Mouse (Mus musculus) splenic B cell, adult 2 months (primary cell): ENCODE measurements around the gene Slc26a9.

Experiments
- DNase-seq: peaks from one replicate; pipeline ENCODE4 v3.0.0-alpha.2; 2011; ENCODE audit warnings: low read depth, low spot score
- H3K27me3 ChIP-seq: 2 replicates; pipeline ENCODE4 v1.6.1; 2012; ENCODE audit warnings: mild to moderate bottlenecking, low read length, moderate library complexity, mixed read lengths; ENCODE audit not compliant: control insufficient read depth, poor library complexity, insufficient read depth, severe bottlenecking
- H3K36me3 ChIP-seq: 2 replicates; pipeline ENCODE4 v1.6.1; 2012; ENCODE audit warnings: mild to moderate bottlenecking, low read length, moderate library complexity, mixed read lengths; ENCODE audit not compliant: control insufficient read depth, poor library complexity, insufficient read depth, severe bottlenecking

The Slc26a9 gene

DNA sequence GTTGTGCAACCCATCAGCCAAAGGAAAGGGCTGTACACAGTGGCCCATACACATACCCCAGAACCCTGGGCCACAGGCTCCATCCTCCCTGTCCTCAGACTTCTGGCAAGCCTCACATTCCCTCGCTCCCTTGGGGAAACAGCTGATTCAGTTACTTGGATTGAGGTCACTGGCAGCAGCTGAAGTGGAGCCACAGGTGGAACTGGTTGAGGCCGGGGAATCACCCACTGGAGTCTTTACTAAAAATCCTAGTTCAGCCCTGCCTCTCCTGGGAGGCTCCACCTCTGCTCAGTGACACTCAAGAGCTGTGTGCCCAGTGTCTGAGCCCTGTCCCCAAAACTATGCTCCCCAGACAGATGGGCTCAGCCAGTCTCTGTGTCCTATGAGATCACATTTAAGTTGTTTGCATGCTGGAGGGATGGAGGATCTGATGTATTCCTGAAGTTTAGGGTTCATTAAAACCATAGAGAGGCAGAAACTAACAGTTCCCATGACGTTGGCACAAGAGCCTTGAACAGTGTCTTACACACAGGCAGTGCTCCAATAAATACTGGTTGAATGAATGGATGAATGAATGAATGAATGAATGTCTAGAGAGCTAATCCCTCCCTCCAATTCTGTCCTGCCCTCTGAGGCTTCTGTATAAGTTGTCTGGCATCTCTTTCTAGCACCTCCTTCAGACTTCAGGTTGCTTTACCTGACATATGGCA lies 7.5 kb downstream of the Slc26a9 start:
- no peaks in the 10 kb centered on the region for H3K36me3 ChIP-seq
- no peak for DNase-seq
- no peaks in the 10 kb centered on the region; the same call in 1 of the 2 replicates for H3K27me3 ChIP-seq

DNA sequence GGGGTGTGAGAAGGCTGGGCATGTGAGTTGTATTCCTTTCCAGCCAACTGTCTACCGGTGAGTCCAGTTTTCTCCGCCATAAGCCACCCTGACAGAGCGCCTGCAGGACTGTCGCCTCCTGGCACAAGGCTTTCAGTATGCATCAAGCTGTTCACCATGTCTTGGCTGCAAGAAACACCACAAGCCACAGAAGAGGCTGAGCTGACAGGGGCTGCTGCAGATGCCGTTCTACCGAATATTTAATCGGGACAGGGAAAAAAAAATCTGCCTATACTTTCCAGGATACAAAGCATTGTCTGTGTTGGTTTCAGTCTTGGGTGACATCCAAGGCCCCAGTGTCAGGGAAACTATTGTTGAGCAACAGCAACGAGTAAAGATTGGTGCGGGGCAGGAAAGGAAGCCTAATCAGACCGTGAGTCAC lies 8.1 kb downstream of the Slc26a9 start:
- Histone ChIP-seq H3K27me3 (no peaks in the 10 kb centered on the region; the same call in 1 of the 2 replicates), H3K36me3 (no peaks in the 10 kb centered on the region)
- no peak for DNase-seq

DNA sequence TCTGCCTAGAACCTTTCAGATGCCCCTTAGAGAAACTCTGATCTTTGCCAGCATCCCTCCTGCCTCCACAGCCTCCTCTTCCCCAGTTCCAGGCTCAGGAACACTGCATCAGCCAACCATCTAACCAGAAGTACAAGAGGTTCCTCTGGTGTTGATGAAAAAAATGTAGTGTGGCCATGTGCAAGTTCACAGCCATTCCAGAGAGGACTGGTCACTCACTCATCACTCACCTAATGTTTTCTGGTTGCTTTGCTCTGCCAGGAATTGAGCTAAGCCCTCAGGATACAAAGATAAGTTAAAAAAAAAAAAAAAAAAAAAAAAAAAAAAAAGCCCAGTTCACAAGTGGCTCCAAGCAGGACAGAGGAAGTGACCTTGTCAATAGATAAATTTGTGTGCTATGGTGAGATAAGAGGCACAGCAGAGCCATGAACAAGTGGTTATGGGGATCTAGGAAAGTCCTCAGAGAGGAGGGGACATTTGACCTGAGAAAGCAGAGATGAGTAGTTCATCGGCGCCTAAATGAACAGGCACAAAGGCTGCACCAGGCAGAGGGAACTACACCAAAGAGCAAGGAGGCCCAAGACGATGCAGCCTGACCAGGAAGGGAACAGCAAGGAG lies 10.5 kb downstream of the Slc26a9 start:
- DNase-seq, result no peak
- Histone ChIP-seq H3K27me3 (no peaks in the 10 kb centered on the region), H3K36me3 (no peaks in the 10 kb centered on the region)

DNA sequence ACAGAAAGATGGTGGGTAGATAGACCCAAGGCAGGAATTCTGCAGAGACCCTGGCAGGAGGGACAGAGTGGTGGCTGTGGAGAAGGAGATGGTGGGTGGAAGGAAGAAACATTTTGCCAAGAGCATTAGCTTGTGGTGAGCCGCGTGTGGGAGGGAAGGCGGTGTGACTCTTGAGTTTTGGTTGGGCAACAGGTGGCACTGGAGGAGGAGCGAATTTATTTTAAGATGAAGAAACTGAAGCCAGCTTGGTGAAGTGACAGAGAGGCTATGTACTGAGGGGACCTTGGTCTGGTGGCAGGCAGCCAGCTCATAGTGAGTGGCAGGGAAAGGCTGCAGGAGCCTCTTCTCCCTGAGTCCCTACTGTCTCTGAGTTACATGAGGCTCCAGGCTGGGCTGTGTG lies 11.1 kb downstream of the Slc26a9 start:
- H3K36me3 ChIP-seq, result no peaks in the 10 kb centered on the region
- no peak for DNase-seq

DNA sequence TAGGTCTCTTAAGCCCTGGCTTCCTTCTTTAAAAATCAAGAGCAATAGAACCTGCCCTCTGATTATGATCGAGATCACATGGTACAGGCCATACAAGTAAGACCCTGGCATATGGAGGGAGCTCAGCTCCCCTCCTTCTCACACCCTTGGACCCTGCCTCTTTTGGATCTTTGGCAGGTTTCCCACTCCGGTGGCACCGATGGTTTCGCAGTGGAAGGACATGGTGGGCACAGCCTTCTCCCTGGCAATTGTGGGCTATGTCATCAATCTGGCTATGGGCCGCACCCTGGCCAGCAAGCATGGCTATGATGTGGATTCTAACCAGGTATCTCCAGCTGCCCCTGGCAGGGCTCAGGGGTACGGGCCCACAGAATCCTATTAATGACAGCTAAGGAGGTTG lies 13.4 kb downstream of the Slc26a9 start:
- no peak for DNase-seq
- H3K36me3 ChIP-seq, result no peaks in the 10 kb centered on the region
- H3K27me3 ChIP-seq, result no peaks in the 10 kb centered on the region

More for the DNA sequence above, 11.1 kb downstream of the Slc26a9 start:
- no peaks in the 10 kb centered on the region for H3K27me3 ChIP-seq

DNA sequence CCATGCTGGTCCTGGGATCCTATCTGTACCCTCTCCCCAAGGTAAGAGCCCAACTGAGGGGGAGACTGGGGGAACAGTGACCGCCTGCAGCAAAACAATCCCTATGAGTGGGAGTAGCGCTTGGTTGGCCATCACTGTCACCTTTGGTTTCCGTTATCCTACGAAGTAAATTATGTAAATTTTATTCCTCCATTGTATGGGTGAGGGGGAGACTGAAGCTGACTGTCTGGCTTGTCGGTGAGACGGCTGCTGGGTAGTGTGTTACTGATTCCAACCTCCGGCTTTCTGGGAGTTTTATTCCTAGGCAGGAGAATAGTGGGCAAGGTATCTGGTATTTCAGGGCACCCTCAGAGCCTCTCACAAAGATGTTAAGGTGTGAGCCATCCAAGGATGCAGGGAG lies 15.0 kb downstream of the Slc26a9 start:
- DNase-seq, result no peak
- H3K27me3 ChIP-seq, result no peaks in the 10 kb centered on the region

DNA sequence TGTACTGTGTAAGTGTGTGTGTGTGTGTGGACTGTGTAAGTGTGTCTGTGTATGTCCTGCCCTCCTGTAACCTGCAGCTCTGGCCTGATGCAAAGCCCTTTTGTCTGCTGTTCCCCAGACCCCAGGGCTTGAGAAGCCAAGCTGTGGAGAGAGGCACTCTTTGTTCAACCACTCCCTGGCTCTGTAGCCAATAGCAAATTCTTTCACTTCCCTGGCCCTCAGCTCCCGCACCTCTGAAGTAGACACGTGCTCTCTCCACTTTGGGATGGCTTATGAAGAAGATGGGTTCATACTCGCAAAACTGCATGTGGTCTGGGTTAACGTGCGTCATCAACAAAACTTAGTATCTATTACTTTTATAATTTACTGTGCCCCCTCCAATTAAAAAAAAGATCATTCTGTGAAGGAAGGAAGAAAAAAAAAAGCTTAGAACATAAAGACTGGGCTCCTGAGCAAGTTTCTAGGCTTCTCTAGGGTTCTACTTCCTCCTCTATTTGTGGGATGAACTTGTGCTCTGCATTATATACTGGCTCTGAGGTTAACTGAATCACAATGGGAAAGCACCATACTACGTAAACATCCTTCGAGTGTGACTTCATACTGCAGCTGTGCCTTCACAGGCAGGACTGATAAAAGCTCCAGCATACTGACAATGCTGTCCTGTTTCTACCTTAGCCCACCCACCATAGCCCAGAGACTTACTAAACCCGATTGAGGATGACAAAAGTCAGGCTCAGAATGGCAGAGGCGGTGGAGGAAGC lies 16.0 kb downstream of the Slc26a9 start:
- Histone ChIP-seq H3K27me3 (no peaks in the 10 kb centered on the region), H3K36me3 (no peaks in the 10 kb centered on the region)
- DNase-seq, result peak; percentile 17

More for the DNA sequence above, 15.0 kb downstream of the Slc26a9 start:
- no peaks in the 10 kb centered on the region for H3K36me3 ChIP-seq

DNA sequence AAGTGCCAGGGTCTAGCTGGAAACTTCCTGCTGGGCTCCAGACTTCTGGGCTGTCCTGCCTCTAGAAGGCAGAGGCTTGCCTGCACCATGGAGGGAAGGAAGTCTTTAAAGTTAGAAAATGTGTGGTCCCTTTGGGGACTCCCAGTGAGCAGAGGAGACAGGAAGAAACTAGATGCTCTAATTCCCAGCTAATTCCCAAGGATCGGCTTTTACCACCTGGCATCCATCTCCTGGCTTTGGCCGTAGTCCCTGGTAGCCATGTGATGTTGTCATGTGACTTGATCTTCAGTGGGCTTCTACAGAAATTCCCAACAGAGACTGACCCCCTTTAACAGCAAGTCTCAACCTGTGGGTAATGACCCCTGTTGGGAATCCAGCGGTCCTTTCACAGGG lies 16.6 kb downstream of the Slc26a9 start:
- DNase-seq, result no peak
- Histone ChIP-seq H3K36me3 (no peaks in the 10 kb centered on the region), H3K27me3 (no peaks in the 10 kb centered on the region)

DNA sequence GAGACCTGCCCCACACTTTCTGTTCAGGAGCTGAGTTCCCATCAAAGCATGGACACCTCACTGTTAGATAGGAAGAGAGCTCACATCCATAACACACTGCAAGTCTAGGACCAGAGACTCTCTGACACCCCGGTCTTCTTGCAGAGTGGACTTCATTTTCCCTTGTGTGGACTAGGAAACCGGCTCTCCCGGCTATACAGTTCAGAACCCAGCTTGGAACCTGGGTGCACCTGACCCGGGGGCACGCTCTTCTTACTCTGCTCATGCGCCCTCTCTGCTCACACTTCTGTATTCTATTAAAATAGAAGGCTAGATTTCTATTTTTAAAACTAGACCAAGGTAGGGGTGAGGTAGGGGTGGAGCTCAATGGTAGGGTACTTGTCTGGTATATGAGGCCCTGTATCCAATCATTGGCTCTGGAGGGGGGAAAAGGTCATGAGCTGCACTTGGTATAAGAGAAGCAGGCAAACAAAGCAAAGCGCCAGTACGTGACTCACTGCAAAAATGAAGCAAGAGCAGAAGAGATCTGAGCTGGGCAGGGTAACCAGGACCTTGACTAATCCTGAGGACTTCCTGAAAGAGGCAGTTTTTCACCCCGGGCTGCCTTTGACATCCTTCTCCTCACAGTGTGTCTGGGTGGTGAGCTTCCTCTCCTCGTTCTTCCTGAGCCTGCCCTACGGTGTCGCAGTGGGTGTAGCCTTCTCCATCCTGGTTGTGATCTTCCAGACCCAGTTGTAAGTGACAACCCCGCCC lies 17.4 kb downstream of the Slc26a9 start:
- no peak for DNase-seq
- no peaks in the 10 kb centered on the region for H3K27me3 ChIP-seq

DNA sequence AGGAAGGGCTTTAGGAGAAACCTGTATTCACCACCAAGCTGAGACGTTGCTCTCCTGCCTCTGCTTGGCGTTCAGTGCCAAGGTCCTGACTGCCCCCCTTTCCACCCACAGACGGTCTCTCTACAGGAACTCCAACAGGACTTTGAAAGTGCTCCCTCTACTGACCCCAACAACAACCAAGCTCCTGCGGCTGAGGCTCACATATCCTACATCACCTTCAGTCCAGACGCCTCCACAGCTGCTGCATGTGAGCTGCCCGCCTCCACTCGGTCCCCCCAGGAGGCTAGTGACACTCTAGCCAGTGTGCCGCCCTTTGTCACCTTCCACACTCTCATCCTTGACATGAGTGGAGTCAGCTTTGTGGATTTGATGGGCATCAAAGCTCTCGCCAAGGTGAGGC lies 19.9 kb downstream of the Slc26a9 start:
- DNase-seq, result peak; percentile 9
- no peaks in the 10 kb centered on the region for H3K27me3 ChIP-seq
- H3K36me3 ChIP-seq, result no peaks in the 10 kb centered on the region

More for the DNA sequence above, 17.4 kb downstream of the Slc26a9 start:
- no peaks in the 10 kb centered on the region for H3K36me3 ChIP-seq

DNA sequence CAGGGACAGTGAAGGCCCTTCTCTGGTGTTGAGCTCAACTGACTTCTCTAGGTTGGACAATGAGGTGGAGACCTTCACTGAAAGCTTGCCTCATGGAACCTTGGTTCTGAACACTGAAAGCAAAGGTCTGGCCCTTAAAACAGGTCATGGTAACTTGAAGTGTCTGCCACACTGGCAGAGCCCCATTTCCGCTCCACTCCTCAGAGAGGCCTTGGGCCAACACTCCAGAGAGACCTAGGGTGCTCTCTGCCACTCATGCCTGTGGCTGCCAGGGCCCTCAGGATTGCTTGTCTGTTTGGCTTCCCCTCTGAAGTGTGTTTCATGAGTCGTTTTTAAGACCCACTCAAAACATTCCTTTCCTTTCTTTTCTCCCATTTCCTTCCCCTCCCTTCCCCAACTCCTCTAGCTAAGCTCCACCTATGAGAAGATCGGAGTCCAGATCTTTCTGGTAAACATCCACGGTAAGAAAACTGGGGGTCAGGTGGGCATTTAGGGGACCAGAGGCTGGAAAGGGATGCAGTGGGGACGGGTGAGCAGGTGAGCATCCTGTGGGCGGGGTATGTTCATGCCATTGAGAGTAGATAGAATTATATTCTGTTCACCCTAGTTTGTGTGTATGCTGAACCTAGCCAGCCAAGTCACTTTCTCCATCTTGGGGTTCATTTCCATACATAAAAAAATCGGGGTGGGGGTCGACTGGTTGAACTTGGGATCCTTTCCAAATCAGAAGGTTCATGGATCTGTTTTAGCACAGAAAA lies 20.9 kb downstream of the Slc26a9 start:
- H3K27me3 ChIP-seq, result no peaks in the 10 kb centered on the region
- DNase-seq, result no peak
- no peaks in the 10 kb centered on the region for H3K36me3 ChIP-seq

DNA sequence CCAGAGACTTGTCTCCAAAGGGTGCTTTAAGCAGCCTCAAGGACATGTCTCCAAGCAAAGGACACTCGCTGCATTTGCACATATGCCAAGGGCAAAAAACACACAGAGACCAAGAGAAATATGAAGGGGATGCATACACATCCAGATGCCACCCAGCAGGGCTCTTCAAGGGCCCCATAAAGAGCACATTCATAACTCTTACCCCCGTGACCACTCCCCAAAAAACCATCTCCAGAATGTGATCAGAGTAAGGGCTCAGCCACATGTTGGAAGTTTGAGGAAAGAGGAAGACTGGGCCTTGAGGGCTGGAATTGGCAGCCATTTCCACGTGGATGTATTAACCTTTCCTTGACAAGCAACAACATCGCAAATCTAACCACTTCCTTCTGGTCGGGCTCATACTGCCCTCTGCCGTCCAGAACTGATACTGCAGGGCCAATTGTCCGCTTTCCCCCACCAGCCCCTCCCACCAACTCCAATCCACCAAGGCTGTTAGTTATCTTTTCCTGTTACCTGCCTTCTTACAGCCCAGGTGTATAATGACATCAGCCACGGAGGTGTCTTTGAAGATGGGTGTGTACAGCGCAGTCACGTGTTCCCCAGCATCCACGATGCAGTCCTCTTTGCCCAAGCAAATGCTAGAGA lies 21.7 kb downstream of the Slc26a9 start:
- DNase-seq, result peak; percentile 85
- Histone ChIP-seq H3K36me3 (no peaks in the 10 kb centered on the region), H3K27me3 (no peaks in the 10 kb centered on the region)

DNA sequence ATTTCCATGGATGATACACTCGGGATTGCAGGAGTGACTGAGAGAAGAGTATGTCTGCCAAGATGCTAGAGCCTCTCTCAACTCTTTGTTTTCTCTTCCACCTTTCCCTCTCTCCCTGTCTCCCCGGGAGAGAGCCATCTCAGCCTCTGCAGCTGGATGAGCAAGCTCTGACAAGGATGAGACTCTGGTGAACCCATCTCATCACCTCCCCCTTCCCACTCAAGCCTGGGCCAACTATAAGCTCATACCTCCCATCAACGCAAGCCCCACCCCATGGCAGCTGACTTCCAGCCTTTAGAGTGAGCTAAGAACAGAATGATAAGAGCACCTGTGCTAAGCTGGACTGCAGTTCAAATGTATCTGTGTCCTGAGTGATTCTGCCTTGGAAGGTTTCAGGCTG lies 25.5 kb downstream of the Slc26a9 start:
- H3K27me3 ChIP-seq, result no peaks in the 10 kb centered on the region
- no peaks in the 10 kb centered on the region for H3K36me3 ChIP-seq
- DNase-seq, result no peak

DNA sequence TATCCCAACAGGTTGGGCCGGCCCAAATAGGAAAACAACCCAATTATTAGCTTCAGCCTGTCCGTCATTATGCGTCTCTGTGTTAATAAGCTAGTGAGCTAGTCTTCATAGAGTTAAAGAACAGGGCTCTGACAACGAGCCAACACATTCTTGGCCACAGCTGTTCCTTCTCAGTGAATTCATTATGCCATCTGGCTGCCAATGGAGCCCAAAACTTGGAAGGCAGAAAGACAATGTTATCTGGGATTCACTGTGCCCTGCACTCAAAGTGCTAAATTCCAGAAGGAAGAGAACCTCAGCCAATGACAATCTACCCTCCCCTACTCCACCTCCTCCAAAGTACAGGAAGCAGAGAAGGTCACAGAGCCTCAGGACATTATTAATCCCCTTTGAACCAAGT lies 26.8 kb downstream of the Slc26a9 start:
- Histone ChIP-seq H3K36me3 (no peaks in the 10 kb centered on the region), H3K27me3 (no peaks in the 10 kb centered on the region)
- DNase-seq, result no peak
